Mouse (Mus musculus) NIH3T3 (cell line): Measurements from ENCODE around the gene Car10.
"Not testable (repeated sequence)": the region's sequence is repeated elsewhere in the genome, so short reads cannot be mapped to it uniquely, and the experiment has no call there.

Source experiments
- DNase-seq: peaks from one replicate; pipeline ENCODE4 v3.0.0-alpha.2; 2012; ENCODE audit warnings: low read depth

The Car10 gene

DNA sequence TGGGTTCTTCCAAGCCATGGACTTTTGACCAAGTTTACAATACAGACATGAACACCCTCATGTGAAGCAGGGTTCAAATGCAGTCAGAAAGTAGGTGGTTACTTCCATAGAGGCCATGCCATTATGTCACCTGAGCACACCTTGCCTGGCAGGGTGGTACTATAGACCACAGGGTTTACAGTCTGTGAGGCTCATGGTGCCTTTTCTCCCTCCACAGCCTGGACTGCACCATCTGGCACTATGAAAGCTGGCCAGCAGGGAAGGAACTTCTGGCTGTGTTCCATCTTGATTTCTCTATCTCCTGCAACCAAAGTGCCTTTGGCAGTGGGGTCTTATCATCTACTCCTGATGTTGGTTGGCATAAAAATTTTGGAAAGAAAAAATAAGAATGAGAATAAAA lies 295.5 kb downstream of the Car10 start:
- not testable (repeated sequence) for DNase-seq

DNA sequence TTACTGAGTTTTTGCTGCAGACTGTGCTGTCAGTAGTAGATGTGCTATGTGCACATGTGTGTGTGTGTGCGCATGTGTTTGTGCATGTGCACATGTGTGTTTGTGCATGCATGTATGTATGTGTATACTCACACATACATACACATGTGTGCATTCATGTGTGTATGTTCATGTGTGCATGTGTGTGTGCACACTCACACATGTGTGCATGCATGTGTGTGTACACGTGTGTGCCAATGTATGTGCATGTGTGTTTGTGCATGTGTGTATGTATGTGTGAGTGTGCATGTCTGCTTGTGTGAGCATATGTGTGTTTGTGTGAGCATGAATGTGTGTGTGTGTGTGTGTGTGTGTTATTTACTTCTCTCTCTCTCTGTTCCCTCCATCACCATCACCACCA lies 298.5 kb downstream of the Car10 start:
- DNase-seq: no peak

DNA sequence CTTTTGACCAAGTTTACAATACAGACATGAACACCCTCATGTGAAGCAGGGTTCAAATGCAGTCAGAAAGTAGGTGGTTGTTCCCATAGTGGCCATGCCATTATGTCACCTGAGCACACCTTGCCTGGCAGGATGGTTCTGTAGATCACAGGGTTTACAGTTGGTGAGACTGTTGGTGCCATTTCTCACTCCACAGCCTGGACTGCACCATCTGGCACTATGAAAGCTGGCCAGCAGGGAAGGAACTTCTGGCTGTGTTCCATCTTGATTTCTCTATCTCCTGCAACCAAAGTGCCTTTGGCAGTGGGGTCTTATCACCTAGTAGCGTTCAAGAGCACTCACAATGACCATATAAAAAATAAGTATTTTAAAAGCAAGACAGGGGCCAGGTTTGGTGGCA lies 303.3 kb downstream of the Car10 start:
- not testable (repeated sequence) for DNase-seq

DNA sequence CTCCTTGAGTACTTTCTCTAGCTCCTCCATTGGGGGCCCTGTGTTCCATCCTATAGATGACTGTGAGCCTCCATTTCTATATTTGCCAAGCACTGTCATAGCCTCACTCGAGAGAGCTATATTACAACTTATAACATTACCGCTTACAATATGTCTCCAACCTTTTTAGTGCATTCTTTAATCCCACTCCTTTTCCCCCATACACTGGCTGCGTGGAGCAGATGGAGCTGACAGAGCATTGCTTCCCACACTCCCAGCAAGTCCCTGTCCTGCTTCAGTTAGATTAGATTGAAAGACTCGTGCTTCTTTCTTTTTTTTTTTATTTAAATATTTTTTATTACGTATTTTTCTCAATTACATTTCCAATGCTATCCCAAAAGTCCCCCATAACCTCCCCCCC lies 310.2 kb downstream of the Car10 start:
- no peak for DNase-seq

DNA sequence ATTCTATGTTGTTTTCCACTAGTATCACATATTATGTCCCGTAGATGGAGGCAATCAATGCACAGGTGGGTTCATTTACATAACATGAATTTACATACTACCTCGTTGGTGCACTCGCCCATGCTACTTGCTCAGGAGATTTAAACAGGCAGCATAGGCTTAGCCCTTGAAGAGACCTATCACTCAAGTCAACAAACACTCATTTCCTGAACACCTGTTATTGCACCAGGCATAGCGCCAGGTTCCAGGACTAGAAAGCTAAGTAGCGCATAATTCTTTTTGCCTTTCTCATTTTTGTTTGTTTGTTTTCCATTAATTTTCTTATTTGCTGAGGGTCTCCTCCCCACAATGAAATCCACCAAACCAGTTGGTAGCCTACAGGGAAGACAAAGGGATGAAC lies 333.7 kb downstream of the Car10 start:
- no peak for DNase-seq

DNA sequence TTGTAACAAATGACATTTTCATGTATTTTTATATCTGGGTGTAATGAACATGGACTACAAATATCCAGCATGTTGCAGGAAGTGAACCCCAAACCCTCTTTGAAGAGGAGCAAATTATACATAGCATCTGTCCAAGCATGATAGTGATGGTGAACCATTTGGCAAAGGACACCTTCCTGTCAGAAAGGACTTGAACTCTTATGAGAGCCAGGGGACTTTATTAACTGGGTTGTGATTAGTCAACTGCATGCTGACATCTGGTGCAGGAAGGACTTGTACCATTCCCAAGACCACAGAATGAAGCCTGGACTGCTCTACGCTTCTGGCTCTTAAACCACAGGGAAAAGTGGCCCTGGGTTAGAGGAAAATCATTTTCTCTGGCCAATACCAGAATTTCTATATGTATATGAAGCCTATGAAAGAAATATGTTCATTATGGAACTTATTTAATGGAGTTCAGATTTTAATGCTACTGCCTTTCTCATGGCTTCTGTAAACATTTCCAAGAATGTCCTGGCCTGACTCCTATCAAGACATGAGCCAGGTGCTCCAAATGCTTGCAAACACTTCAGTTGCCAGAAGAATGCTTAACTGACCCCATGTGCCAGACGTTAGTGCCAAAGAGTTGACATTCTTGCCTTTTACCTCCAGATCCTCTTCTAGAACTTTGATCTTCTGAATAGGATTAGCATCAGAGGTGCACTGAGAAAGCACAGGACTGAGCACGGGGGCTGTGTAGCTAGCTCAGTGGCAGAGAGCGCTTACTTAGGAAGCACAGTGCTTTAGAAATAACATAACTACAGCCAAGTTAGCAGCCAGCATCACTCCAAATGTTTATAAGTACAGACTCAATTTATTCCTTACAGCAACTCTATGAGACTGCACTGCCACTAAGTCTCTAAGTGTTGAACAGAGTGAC lies 337.4 kb downstream of the Car10 start:
- no peak for DNase-seq

DNA sequence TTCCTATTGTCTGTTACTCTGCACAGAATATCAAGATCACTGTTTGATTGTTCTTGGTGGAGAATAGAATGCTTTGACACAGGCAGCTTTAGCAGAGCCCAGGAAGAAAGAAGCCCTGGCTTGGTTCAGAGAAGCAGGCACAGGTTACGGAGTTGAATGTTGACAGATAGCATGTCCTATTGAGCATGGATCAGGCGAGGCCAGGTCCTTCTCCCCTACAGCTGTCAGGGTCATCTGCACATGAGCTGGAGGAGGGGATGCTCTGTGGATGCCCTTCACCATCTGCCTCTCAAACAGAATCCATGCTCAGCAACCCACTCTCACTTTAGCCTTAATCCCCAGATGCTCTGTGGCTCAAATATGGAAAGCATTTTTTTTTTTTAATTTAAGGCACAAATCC lies 339.1 kb downstream of the Car10 start:
- DNase-seq: no peak

DNA sequence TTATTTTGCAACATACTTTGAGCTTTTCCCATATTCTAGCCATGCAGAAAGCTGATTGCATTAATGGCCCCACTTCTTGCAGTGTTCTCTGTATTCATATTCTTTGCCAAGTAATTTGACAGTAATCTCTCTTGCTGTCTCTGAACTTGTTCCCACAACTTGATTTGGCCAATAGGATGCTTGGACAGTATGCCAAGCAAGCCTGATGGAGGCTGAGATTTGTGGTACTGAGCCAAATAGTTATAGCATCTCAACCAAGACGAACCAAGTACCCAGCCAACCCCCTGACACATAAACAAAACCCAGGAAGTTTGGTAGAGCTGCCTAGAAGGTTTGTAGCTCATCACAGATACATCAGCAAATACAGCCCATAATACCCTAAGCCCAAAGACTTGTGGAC lies 342.6 kb downstream of the Car10 start:
- no peak for DNase-seq

DNA sequence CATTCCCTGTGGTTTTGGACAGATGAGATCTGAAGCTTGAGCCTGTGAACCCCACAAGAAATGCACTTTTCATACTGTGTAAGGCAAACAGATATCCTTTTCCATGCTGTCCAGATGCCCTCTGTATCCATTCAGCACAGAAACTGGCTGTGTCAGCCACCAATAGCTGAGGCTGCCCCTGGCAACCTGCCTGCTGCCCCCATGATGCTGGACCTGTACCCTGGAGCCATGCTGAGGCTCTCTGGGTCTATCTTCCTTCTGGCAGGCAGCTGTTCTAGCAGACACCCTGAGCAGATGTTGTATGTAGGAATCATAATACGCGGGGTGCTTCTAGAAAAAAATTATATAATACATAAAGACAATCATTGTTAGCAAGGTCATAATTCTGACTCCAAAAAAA lies 345.9 kb downstream of the Car10 start:
- no peak for DNase-seq

DNA sequence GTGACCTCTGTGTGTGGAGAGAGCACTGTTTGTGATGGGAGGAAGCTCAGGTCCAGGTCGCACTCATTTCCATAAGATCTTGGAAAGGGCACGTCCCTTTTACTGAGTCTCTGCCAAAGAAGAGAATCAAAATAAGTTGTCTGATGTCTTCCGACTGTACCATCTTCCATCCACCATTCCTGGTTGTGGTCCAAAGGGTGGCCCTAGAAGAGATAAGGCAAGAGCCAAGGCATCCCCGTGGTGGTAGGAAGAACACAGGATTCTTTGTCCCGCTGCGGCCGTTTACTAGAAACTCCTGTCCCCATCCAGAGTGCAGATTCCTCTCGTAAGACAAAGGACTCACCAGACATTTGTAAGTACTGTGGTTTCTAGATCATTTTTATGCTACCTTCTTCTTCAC lies 346.9 kb downstream of the Car10 start:
- DNase-seq: no peak

DNA sequence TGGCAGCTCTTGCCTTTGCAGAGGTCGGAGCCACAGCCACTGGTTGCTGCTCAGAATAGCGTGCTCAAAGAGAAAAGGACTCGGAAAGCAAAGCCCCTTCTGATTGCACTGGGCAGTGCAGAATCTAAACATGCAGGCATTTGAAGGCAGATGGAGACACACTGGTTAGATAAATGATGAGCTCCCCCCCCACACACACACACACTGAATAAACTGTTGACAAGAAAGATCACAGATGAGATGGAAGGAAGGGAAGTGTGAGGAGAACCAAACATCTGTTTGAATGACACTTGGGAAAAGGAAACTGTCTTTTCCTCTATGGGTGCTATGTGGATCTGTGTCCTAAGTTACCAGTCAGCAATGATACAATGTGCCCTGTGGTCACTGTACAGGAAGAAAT lies 349.7 kb downstream of the Car10 start:
- no peak for DNase-seq

DNA sequence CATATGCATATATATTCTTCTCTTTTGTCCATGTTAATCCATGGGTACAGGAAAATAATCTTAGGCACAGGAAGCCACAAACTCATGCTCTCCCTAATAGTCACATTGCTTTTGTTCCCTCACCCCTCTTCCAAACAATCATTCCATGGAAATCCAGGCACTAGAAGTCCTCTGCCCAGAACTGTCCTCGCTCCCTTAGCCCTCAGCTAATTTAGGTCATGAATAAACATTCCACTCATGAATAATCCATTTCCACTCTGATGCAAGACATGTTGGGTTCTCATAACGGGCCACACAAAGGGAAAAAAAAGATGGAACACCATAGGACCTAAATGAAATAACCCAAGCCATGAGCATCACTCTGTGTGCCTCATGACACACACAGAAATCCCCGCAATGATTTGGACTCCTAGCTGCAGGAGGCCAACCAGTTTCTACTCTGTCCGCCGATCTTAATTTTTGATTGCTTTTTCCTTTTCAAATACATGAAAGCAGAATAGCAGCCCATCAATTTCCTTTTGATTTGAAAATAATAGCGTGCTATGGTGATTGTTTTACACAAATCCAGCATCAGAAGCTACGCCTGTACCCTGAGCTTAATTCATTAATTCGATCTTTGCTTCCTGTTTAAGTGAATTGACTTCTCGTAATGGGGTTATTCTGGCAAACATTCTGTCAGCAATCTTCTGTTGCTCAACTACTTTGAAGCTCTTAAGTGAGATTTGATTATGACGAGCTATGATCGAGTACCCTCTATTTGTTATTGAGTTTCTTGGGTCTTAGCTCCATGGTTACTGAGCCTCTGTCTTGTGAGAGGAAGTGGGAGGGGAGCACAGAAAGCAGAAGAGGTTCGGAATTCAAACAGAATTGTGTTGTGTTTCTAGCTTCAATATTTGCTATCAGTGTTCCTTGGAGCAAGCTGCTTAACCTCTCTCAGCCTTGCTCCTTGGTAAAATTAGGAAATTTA lies 350.7 kb downstream of the Car10 start:
- no peak for DNase-seq

DNA sequence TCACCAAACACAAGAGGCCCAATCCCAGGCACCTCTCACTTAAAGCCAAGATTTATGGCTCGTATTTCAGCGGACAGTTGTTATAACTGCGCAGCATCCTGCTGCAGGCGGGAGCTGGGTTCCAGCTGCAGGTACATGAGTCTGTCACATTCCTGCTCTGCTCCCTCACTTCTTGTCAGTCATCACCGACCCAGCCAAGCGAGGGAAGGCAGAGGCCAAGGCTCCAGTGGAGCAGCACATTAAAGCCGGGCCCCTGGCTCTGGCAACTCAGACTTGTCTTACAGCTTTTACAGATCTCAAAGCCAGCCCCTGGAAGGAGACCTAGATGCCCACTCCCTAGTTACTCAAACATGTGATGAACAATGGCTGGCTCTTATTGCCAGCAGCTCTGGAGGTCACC lies 352.7 kb downstream of the Car10 start:
- DNase-seq: no peak

DNA sequence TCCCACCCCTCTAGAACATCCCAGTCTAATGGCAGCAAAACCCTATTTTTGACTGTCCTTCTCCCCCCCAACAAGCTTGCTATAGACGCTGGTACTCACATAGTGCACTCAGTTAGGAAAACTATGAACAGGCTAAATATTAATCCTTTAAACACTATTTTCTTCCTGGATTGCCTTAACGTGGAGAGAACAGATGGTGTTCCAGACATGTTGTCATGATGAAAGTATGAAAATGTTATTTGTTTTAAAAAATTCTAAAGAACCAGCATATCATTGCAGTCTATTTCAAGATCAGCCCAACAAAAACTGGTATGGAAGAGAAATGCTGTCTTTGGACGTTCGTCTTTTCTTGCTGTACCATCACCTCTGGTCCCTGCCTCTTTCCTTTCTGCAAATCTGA lies 368.4 kb downstream of the Car10 start:
- DNase-seq: no peak

DNA sequence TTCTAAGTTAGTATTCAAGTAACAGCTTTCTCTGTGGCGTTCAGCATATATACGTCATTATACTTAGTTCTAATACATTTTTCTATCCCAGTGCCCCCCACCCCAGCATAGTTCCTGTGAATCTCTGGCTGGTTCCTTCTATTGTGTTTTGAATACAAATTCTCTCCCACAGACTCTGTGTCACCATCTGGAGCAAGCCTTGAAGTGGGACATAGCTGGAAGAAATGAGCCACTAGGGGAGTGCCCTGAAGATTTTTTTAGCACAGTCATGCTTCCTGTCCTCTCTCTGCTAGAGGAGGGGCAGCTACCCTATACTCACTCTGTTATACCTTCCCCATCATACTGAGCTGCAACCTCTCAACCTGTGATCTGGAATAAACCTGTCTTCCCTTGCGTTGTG lies 369.9 kb downstream of the Car10 start:
- DNase-seq: no peak

DNA sequence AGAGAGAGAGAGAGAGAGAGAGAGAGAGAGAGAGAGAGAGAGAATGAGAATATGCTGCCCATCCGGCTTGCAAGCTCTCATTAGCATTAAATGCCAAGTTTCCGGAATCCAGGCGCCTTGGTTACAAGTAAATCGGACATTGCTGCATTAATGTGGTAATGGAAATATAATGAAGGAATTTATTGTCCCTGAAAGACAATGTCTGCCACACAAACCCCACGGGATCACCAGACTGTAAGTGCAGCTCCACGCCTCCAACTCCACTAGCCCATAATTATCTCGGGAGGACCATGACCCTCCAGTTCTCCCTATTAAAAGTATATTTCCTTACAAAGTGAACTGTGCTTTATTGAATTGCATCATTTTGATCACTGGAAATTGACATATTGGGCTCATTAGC lies 372.9 kb downstream of the Car10 start:
- no peak for DNase-seq

DNA sequence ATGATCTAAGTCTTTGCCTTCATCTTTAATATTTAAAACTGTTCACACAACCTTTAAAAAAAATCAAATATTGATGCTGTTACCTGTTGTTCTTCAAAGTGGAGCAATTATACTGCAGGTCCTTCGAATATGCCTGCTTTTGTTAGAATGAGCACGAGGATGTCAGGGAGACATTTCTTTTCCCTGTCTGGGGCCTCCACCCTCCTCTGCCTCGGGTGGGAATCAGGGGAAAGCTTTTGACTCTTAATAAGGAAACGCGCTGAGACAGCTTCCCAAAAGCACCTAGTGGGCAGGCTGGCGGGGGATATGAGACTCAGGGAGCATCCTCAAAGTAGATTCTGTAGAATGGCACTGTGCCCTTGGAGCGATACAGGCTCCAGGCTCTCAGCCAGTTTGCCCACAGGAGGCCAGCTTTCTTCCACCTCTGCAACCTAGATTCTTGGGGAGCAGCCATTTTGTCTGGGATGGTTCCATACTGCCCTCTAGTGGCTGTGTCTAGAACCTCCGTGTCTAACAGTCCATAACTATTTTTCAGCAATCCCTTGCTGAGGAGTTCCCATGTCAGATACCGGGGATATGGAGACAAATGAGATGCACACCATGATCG lies 373.8 kb downstream of the Car10 start:
- peak; percentile 80 for DNase-seq

DNA sequence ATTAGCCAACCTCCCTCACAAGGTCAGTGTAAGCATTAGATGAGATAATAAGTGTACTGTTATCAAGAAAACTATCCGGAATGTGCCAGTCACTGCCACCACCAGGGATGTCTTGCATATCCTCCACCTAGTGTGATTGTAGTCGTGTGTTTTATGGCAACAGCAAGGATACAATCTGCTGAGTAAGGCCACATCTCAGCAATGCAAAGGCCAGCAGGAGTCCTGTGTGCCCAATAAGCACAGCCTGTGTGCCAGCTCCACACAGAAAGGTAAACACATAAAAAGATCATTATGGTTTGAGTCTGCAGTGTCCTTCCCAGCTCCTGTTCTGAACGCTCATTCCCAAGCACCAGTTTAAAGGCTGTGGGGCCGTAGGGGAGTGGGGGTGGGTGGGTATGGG lies 386.8 kb downstream of the Car10 start:
- DNase-seq: no peak

DNA sequence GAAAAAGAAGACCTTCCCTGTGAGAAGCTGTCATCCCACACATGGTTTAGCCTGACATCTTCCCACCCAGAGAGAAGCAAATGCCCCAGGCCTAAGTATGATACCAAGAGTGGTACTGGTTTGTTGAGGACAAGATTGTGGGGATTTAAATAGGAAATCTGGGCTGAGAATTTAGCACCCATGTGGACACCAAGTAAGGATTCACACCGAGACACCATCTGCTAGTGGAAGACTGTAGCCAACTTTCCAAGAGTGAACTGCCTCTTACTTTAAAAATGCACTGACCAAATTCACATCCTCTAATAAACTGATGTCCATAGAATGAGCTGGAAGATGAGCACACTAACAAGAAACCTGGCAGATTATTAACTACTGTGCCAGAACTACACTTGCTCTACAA lies 389.2 kb downstream of the Car10 start:
- no peak for DNase-seq

DNA sequence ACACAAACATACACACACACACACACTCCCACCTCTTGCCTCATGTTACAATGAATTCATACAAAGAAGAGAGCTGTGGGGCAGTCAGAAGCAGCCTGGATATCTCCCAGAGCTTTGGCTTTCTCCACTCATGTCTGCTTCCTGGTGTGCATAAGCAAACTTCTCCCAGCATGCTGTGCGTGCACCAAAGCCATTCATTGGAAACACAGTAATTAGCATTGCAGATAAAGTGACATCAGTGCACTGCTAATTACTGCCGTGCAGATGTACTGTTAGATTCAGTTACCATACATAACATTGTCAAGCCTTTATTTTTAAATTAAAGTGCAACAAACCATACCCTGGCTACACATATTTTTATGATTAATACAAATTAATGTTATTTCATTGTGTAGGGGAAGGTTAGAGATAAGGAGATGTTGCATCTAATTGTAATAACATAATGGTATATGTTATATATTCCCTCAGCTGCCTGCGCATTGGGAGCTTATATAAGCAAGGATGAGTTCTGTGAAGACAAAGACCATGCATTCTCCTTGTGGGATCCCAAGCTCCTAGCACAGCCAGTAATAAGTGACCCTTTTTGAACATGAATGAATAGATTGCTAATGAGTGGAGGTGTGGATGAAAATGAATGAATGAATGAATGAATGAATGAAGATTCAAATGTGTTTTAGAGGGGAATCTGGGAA lies 390.2 kb downstream of the Car10 start:
- DNase-seq: no peak

DNA sequence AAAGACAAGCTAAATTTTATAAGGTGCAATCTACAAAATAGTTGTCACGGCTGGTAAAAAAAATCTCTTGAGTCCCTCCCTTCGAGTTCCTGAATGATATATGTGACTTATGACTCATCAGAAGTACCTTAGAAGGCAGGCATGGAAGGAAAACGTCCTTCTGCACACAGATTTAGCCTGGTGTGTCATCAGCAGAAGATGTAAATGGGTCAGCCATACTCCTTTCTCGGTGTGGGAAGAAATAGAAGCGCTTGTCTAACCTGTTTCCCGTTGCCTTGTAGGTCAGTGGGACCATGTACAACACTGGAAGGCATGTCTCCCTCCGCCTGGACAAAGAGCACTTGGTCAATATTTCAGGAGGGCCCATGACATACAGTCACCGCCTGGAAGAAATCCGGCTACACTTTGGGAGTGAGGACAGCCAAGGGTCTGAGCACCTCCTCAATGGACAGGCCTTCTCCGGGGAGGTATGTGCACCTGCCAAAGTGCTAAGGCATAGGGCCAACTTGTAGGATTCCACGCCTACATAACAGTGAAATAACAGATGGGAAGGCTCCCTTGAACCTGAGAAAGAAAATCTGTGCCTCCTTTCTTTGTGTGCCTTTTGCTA lies 392.5 kb downstream of the Car10 start:
- DNase-seq: no peak

DNA sequence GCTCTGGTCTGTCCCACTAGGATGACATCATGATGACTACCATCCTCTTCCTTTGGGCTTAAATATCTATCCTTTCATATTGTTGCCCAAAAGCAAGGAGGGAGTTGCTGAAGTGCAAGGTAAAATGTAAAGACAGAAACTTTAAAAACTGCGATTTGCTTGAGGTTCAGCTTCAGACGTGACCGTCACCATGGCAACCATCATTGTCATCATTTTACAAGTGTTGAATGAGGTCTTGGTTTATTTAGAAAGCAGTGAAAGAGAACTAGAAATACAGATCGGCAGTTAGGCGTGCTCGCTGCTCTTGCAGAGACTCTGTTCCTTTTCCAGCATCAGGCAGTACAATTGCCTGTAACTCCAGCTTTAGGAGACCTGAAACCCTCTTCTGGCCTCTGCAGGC lies 400.1 kb downstream of the Car10 start:
- no peak for DNase-seq
